Mouse (Mus musculus) testis, adult 2 months (tissue): Measurements from ENCODE around the gene Rims3. TPM values are rescaled to one million over a fixed set of nuclear protein-coding genes. Genes with fewer than 3 reads are reported as not detected.

ENCODE experiments used
- H3K27ac ChIP-seq: fragments of 200-500 bp; 2 replicates; pipeline ENCODE4 v1.5.1; 2012; ENCODE audit warnings: low read depth, low read length; ENCODE audit not compliant: control insufficient read depth, insufficient read depth
- H3K27me3 ChIP-seq: fragments of 200-500 bp; 2 replicates; pipeline ENCODE4 v1.6.1; 2012; ENCODE audit warnings: mild to moderate bottlenecking, low read length, moderate library complexity; ENCODE audit not compliant: control insufficient read depth, insufficient read depth
- H3K36me3 ChIP-seq: fragments of 200-500 bp; 2 replicates; pipeline ENCODE4 v1.6.1; 2012; ENCODE audit warnings: mild to moderate bottlenecking, low read length; ENCODE audit not compliant: control insufficient read depth, insufficient read depth
- H3K4me1 ChIP-seq: fragments of 200-500 bp; 2 replicates; pipeline ENCODE4 v1.6.1; 2012; ENCODE audit warnings: low read length; ENCODE audit not compliant: control insufficient read depth, insufficient read depth
- H3K4me3 ChIP-seq: fragments of 200-500 bp; 2 replicates; pipeline ENCODE4 v1.5.1; 2012; ENCODE audit warnings: low read depth, mild to moderate bottlenecking, low read length, moderate library complexity, mixed read lengths; ENCODE audit not compliant: control insufficient read depth
- CTCF ChIP-seq: fragments of 200-500 bp; IDR thresholded peaks from 2 replicates; pipeline ENCODE4 v1.5.1; 2012; ENCODE audit warnings: low read depth, mild to moderate bottlenecking, inconsistent platforms, low read length, moderate library complexity; ENCODE audit not compliant: control insufficient read depth, insufficient read depth, insufficient replicate concordance
- POLR2A ChIP-seq: fragments of 200-500 bp; IDR thresholded peaks from 2 replicates; pipeline ENCODE4 v1.6.1; 2012; ENCODE audit warnings: low read depth, mild to moderate bottlenecking, inconsistent platforms, low read length, moderate library complexity; ENCODE audit not compliant: control insufficient read depth
- polyA plus RNA-seq: library from polyadenylated mRNA; depleted of rRNA; stranded (reverse); fragments of >200 nt; gene quantifications from 2 replicates; pipeline ENCODE4 v1.2.3, GENCODE M21; 2012

The Rims3 gene
- polyA plus RNA-seq, 1 experiment = 3.3 TPM

DNA sequence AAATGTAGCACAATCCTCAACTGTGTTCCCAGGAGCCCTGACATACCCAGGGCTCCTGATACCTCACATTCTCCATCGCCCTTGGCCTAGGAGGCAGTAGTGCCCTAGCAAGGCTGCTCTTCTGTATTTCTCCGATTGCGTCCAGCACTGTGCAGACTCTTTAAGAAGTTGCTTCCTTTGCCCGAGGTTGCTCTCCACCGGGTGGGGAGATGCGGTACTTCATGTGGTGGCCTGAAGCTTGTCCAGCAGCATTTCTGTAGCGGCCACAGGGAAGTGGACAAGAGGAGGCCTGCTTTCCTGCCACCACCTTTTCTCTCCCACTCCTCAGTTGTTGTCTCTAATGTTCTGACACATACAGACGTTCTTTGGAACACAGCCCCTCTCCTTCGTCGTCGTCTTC, 40.0 kb downstream of the Rims3 start:
- H3K4me1 ChIP-seq = no peaks in the 10 kb centered on the region; the same call in 1 of the 2 replicates
- no peaks in the 10 kb centered on the region for H3K27me3 ChIP-seq
- no peak overlapping the region for H3K4me3 ChIP-seq
- H3K27ac ChIP-seq = no peak overlapping the region
- H3K36me3 ChIP-seq = no peaks in the 10 kb centered on the region; the same call in 1 of the 2 replicates
- TF ChIP-seq CTCF = no peak
- no peak for TF ChIP-seq POLR2A

DNA sequence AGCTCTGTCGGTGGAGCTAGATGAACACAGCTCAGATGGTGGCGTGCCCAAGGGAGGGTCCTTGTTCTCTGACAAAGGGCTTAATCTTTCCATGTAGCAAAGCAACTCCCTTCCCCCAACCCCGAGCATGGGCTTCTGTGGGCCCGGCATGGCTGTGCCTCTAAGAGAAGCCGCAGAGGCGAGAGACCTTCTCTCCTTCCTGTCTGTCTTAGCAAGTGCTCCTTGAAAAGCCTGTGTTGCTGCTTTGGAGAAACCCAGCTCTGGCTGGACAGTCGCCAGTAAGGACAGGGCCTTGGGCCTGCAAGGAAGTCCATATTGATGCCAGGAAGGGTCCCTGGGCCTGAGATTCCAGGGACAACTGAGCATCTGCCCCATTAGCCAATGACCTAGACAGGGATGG, 40.6 kb downstream of the Rims3 start:
- H3K36me3 ChIP-seq = no peaks in the 10 kb centered on the region; the same call in 1 of the 2 replicates
- H3K27me3 ChIP-seq = no peaks in the 10 kb centered on the region
- H3K4me3 ChIP-seq = no peak overlapping the region
- TF ChIP-seq POLR2A = no peak
- no peak for TF ChIP-seq CTCF
- H3K27ac ChIP-seq = no peak overlapping the region
- no peaks in the 10 kb centered on the region; the same call in 1 of the 2 replicates for H3K4me1 ChIP-seq

DNA sequence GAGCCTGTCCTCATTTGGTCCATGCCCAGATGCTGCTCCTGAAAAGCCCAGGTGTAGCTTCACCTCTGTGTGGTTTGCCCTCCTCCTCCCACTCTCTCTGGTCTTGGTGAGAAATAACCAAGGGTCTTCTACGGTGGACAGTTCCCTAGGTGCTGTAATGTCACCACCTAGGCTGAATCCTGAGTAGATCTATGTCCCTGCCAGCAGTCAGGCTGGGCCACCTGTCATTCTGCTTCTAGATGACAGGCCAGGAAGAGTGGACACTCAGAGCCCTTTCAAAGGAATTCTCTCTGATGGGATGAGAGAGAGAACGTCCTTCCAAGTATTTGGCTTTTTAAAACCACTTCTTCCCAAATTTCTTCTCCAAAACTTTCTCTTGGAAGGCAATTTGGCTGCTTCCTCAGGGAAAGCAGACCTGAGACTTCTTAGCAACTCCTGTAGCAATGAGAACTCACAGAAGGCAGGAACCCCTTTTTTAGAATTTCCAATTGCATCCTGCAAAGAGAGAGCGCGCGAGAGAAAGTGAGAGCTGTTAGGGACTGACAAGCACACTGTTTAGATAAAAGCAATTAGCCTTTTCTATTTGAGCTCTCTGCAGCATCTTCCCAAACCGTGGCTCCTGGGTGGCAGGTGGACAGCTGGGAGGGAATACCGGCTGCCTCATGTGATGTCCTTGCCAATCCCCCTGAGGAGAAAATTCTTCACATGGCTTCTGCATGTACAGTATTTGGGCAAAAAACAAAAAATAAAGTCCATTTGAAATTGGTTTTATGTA, 41.4 kb downstream of the Rims3 start:
- TF ChIP-seq POLR2A = no peak
- TF ChIP-seq CTCF = no peak
- Histone ChIP-seq H3K27me3 (no peaks in the 10 kb centered on the region), H3K36me3 (no peaks in the 10 kb centered on the region; the same call in 1 of the 2 replicates), H3K4me1 (no peaks in the 10 kb centered on the region; the same call in 1 of the 2 replicates), H3K27ac (no peak overlapping the region), H3K4me3 (no peak overlapping the region)

DNA sequence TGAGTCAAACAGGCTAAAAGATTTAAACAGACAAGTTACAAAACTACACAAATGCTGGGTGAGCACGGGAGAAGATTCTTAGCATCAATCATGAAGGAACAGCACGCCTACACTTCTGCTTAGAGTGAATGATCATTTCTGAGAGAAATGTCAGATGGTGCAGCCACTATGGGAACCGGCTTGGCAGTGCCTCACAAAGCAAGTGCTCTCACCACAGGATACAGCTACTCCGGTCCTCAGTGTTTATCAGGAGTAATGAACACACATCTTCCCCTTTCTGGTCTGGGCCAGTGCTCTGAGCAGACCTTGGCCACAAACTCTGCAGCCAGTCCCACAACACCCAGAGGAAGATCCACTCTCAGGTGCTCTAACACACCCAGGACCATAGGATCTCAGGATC, 49.9 kb downstream of the Rims3 start:
- TF ChIP-seq CTCF = no peak
- no peak for TF ChIP-seq POLR2A
- Histone ChIP-seq H3K27me3 (no peaks in the 10 kb centered on the region), H3K4me1 (no peaks in the 10 kb centered on the region), H3K36me3 (no peaks in the 10 kb centered on the region), H3K27ac (no peak overlapping the region), H3K4me3 (no peak overlapping the region)

DNA sequence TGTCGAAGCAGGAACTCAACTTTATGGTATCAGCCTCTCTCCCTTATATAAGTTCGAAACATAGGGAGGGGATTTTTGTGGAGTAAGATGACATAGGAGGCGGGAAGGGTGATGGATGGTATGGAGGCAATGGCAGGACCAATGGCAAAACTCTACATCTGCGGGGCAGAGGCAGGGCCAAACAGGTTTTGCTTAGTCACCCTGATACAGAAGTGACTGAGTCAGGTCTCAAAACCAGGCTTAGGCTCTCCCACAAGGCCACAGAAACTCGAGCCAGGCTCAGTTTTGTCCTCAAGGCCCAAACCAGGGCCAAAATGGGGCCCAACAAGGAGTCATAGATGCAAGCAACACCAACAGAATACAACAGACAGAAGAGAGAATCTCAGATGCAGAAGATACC, 51.0 kb downstream of the Rims3 start:
- no peaks in the 10 kb centered on the region for H3K4me1 ChIP-seq
- no peaks in the 10 kb centered on the region for H3K27me3 ChIP-seq
- no peaks in the 10 kb centered on the region for H3K36me3 ChIP-seq
- TF ChIP-seq CTCF (no peak), POLR2A (no peak)
- H3K27ac ChIP-seq = no peak overlapping the region
- H3K4me3 ChIP-seq = no peak overlapping the region

DNA sequence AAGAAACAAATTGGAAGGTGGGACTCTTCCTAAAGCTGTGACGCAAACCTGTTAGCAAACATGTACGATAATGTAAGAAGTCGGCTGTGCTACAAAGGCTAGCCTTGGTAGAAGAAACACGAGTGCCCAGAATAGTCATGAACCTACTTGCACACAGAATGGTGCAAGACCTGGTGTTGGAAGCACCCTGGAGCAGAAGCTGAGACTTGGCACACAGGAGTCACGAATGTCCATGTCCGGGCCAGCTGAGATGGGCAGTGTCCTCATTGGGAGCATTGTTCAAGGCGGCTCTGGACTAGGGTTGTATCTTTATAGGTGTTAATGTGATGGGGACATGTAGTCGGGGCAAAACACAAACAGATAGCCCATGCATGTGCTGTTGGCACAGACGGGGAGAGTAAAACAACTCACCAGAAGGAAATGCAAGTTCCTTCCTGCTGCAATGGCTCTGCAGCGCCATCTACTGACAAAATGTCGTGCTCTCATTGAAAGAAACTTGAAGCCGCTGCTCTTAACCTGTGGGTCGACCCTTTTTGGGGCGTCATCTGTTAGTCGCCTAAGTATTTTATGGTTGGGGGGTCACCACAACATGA, 55.0 kb downstream of the Rims3 start:
- Histone ChIP-seq H3K27me3 (no peaks in the 10 kb centered on the region), H3K27ac (no peak overlapping the region), H3K4me1 (no peaks in the 10 kb centered on the region), H3K36me3 (no peaks in the 10 kb centered on the region), H3K4me3 (no peak overlapping the region)
- peak; percentile 68; the same call in 1 of the 2 replicates for TF ChIP-seq CTCF
- no peak for TF ChIP-seq POLR2A

DNA sequence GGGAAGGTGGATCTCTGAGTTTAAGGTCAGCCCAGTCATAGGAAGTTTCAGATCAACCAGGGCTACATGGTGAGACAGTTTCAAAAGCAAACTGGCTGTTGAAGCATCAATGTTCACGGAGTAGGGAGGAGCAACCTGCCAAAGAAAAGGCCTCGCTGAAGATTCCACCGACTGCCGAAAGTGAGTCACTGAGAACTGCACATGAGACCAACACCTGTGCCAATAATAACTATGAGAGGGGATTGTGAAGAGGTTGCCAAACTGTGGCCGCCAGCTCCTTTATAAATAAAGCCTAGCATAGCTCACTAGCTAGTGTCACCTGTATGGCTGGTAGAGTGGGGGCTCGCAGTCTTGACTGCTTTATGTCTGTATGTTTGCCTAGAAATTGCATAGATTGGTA, 56.5 kb downstream of the Rims3 start:
- TF ChIP-seq CTCF (no peak), POLR2A (no peak)
- H3K4me3 ChIP-seq = no peak overlapping the region
- H3K27ac ChIP-seq = no peak overlapping the region
- no peaks in the 10 kb centered on the region for H3K36me3 ChIP-seq
- H3K4me1 ChIP-seq = peaks cover 3% of the 10 kb centered on the region
- H3K27me3 ChIP-seq = no peaks in the 10 kb centered on the region
